Mouse (Mus musculus) CH12.LX (cell line): ENCODE measurements at regions not wholly inside any gene's neighbourhood (a gene's known extent, or its start where the extent isn't known, plus 50 kb on each side); places are given as distances from the start of the nearest gene placed in this dataset.

Source experiments
- DNase-seq: peaks from one replicate; pipeline ENCODE4 v3.0.0-alpha.2; 2013; ENCODE audit errors: extremely low read depth
- H3K27ac ChIP-seq: 2 replicates; pipeline ENCODE4 v1.5.1; 2012; ENCODE audit warnings: low read depth, mild to moderate bottlenecking, control low read depth, moderate library complexity; ENCODE audit not compliant: insufficient read depth
- H3K27me3 ChIP-seq: replicated peaks from 2 replicates; pipeline ENCODE3; 2012; ENCODE audit warnings: inconsistent platforms
- H3K36me3 ChIP-seq, 2 experiments: replicated peaks in 1 of 2; 2 replicates each; pipeline versions ENCODE3 to v1.6.1; 2012; ENCODE audit warnings: inconsistent platforms in 1 of 2, low read length in 1 of 2, mild to moderate bottlenecking in 1 of 2, mixed read lengths in 1 of 2, moderate library complexity in 1 of 2; ENCODE audit not compliant: control insufficient read depth in 1 of 2, insufficient read depth in 1 of 2
- H3K4me1 ChIP-seq, 2 experiments: 2 replicates each; pipeline ENCODE4 v1.6.1; 2012; ENCODE audit warnings: inconsistent platforms in 1 of 2, moderate library complexity in 1 of 2; ENCODE audit not compliant: insufficient read depth in 2 of 2, control insufficient read depth in 1 of 2
- H3K4me2 ChIP-seq: 2 replicates; pipeline ENCODE4 v1.6.1; 2012; ENCODE audit warnings: low read depth, mild to moderate bottlenecking, control low read depth; ENCODE audit not compliant: poor library complexity, insufficient read depth, severe bottlenecking
- H3K4me3 ChIP-seq, 3 experiments: fragments of 150-350 bp in 1 of 3; sonication (generic) in 1 of 3; replicated peaks in 1 of 3; 2 replicates each; pipeline versions ENCODE3 to v1.5.1; 2011 to 2012; ENCODE audit warnings: low read depth in 2 of 3, low read length in 2 of 3, mild to moderate bottlenecking in 2 of 3, moderate library complexity in 2 of 3, control low read depth in 1 of 3, improper control_type of control experiment in 1 of 3, inconsistent platforms in 1 of 3, mixed read lengths in 1 of 3; ENCODE audit not compliant: poor library complexity in 1 of 3
- H3K79me2 ChIP-seq: replicated peaks from 2 replicates; pipeline ENCODE4 v1.6.1; 2012; ENCODE audit warnings: mild to moderate bottlenecking, moderate library complexity; ENCODE audit not compliant: control insufficient read depth, poor library complexity, insufficient read depth, severe bottlenecking; ENCODE audit errors: extremely low read depth
- H3K9ac ChIP-seq: 2 replicates; pipeline ENCODE4 v1.6.1; 2012; ENCODE audit warnings: low read depth, mild to moderate bottlenecking, control low read depth, moderate library complexity; ENCODE audit not compliant: insufficient read depth
- H3K9me3 ChIP-seq: replicated peaks from 2 replicates; pipeline ENCODE3; 2012; ENCODE audit warnings: low read length, inconsistent platforms, mixed read lengths
- CHD2 ChIP-seq: IDR thresholded peaks from 2 replicates; pipeline ENCODE4 v1.6.1; 2011; ENCODE audit warnings: low read length, improper control_type of control experiment
- CTCF ChIP-seq, 2 experiments: IDR thresholded peaks in 1 of 2; conservative IDR thresholded peaks in 1 of 2; 2 replicates each; pipeline ENCODE4 v1.5.1; 2011 to 2012; ENCODE audit warnings: low read depth in 2 of 2, low read length in 2 of 2, improper control_type of control experiment in 1 of 2, inconsistent platforms in 1 of 2, mild to moderate bottlenecking in 1 of 2, moderate library complexity in 1 of 2
- ELF1 ChIP-seq: IDR thresholded peaks from 2 replicates; pipeline ENCODE4 v1.6.1; 2014; ENCODE audit warnings: low read depth, mild to moderate bottlenecking, inconsistent platforms, low read length, improper control_type of control experiment
- ETS1 ChIP-seq: conservative IDR thresholded peaks from 2 replicates; pipeline ENCODE4 v1.6.1; 2012; ENCODE audit warnings: low read depth, mild to moderate bottlenecking, inconsistent platforms, low read length, improper control_type of control experiment, moderate library complexity
- HCFC1 ChIP-seq: IDR thresholded peaks from 2 replicates; pipeline ENCODE4 v1.6.1; 2012; ENCODE audit warnings: low read depth, mild to moderate bottlenecking, inconsistent platforms, low read length, improper control_type of control experiment
- MAX ChIP-seq: IDR thresholded peaks from 2 replicates; pipeline ENCODE4 v1.6.1; 2011; ENCODE audit warnings: low read length, improper control_type of control experiment
- MAZ ChIP-seq: IDR thresholded peaks from 2 replicates; pipeline ENCODE4 v1.6.1; 2012; ENCODE audit warnings: low read depth, mild to moderate bottlenecking, inconsistent platforms, low read length, improper control_type of control experiment, moderate library complexity
- MEF2A ChIP-seq: IDR thresholded peaks from 2 replicates; pipeline ENCODE4 v1.6.1; 2014; ENCODE audit warnings: low read depth, mild to moderate bottlenecking, inconsistent platforms, low read length, improper control_type of control experiment, borderline replicate concordance
- MXI1 ChIP-seq: IDR thresholded peaks from 2 replicates; pipeline ENCODE4 v1.6.1; 2011; ENCODE audit warnings: mild to moderate bottlenecking, low read depth, low read length, improper control_type of control experiment
- MYC ChIP-seq: IDR thresholded peaks from 2 replicates; pipeline ENCODE4 v1.6.1; 2011; ENCODE audit warnings: low read depth, mild to moderate bottlenecking, improper control_type of control experiment, low read length
- NELFE ChIP-seq: IDR thresholded peaks from 2 replicates; pipeline ENCODE4 v1.6.1; 2011; ENCODE audit warnings: low read depth, low read length, improper control_type of control experiment
- NRF1 ChIP-seq: IDR thresholded peaks from 2 replicates; pipeline ENCODE4 v1.6.1; 2014; ENCODE audit warnings: low read depth, mild to moderate bottlenecking, inconsistent platforms, low read length, improper control_type of control experiment, moderate library complexity
- POLR2A ChIP-seq: IDR thresholded peaks from 2 replicates; pipeline ENCODE4 v1.6.1; 2011; ENCODE audit warnings: low read depth, mild to moderate bottlenecking, improper control_type of control experiment, low read length
- RCOR1 ChIP-seq: conservative IDR thresholded peaks from 2 replicates; pipeline ENCODE4 v1.6.1; 2012; ENCODE audit warnings: low read depth, mild to moderate bottlenecking, inconsistent platforms, low read length, improper control_type of control experiment
- SIN3A ChIP-seq: IDR thresholded peaks from 2 replicates; pipeline ENCODE4 v1.6.1; 2012; ENCODE audit warnings: low read length, improper control_type of control experiment, inconsistent platforms
- UBTF ChIP-seq: IDR thresholded peaks from 2 replicates; pipeline ENCODE4 v1.6.1; 2012; ENCODE audit warnings: low read depth, mild to moderate bottlenecking, inconsistent platforms, low read length, improper control_type of control experiment, moderate library complexity
- USF1 ChIP-seq: IDR thresholded peaks from 2 replicates; pipeline ENCODE4 v1.6.1; 2014; ENCODE audit warnings: low read depth, mild to moderate bottlenecking, inconsistent platforms, low read length, improper control_type of control experiment
- USF2 ChIP-seq: conservative IDR thresholded peaks from 2 replicates; pipeline ENCODE4 v1.6.1; 2011; ENCODE audit warnings: low read depth, low read length, improper control_type of control experiment
- ZC3H11A ChIP-seq: IDR thresholded peaks from 2 replicates; pipeline ENCODE4 v1.6.1; 2012; ENCODE audit warnings: low read depth, mild to moderate bottlenecking, inconsistent platforms, low read length, improper control_type of control experiment
- dilution Hi-C: fragments of 300-500 bp; cut with MboI; formaldehyde crosslinking; loops from 2 replicates; pipeline ENCODE4 v1.14.3; 2020; ENCODE audit warnings: low sequenced_read_pairs; ENCODE audit not compliant: extremely low pct_unique_long_range_greater_than_20kb, extremely low pct_ligation_motif_present
- in situ Hi-C: fragments of 300-500 bp; cut with MboI; formaldehyde crosslinking; loops from 3 replicates; pipeline ENCODE4 v1.14.3; 2019; ENCODE audit warnings: low sequenced_read_pairs, low pct_ligation_motif_present, low pct_unique_long_range_greater_than_20kb, mixed read lengths

DNA sequence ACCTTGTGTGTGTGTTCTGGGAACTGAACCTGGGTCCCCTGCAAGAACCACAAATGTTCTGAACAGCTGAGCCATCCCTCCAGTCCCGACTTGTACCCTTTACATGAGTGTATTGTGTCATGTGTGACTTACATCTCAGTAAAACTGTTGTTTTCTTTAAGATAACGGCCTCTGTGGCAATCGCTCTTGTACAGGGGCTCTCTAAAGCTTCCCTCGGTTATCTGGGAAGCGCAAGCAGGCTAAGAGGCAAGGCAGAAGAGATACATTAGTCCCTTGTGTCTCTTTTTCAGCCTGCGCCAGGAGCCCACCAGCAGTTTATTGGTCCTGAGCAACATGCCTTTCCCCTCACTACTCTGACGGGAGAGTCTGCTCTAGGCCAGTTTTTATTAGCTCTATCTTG is 308.1 kb upstream of the Jmjd1c start:
- Histone ChIP-seq H3K36me3 (no peaks in the 10 kb centered on the region), H3K27me3 (no peaks in the 10 kb centered on the region), H3K27ac (no peak overlapping the region), H3K79me2 (no peaks in the 10 kb centered on the region), H3K4me3 (no peak overlapping the region), H3K4me2 (no peak overlapping the region), H3K4me1 (no peaks in the 10 kb centered on the region), H3K9ac (no peak overlapping the region), H3K9me3 (no peaks in the 10 kb centered on the region)
- in situ Hi-C loops (no loop called here), dilution Hi-C loops (no loop called here)
- DNase-seq, result no peak
- TF ChIP-seq ZC3H11A (no peak), ELF1 (no peak), CTCF (conservative IDR thresholded peaks at IDR 0.05 in 1 of 2, IDR thresholded peaks at IDR 0.05 in 1 of 2; ENCODE audit: low read depth in 2 of 2, low read length in 2 of 2) (no peak), MEF2A (no peak), HCFC1 (no peak), UBTF (no peak), NRF1 (no peak), POLR2A (no peak), USF2 (no peak), RCOR1 (no peak), MAZ (no peak), ETS1 (no peak)

DNA sequence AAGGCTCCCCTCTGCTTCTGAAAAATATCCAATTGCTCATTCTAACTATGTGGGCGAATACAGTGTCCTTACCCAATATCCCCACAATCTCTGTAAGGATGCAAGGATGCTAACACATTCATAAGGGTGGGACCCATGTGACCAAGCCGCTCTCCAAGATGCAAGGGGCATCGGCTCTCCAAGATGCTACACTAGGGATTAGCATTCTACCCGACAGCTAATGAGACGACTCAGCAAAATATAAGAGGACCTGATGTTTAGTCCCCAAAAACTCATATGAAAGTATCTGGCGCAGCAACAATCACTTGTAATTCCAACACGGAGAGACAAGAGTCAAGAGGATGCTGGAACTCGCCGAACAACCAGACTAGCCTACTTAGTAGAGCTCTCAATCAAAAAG is 299.6 kb upstream of the Jmjd1c start:
- TF ChIP-seq ZC3H11A (no peak), USF1 (no peak), MEF2A (no peak)
- no peaks in the 10 kb centered on the region for H3K4me1 ChIP-seq
- H3K9me3 ChIP-seq, result no peaks in the 10 kb centered on the region
- H3K79me2 ChIP-seq, result no peaks in the 10 kb centered on the region
- H3K27me3 ChIP-seq, result no peaks in the 10 kb centered on the region
- H3K9ac ChIP-seq, result no peak overlapping the region
- dilution Hi-C loops (no loop called here), in situ Hi-C loops (no loop called here)
- no peak for DNase-seq
- H3K4me3 ChIP-seq, result no peak overlapping the region
- H3K27ac ChIP-seq, result no peak overlapping the region
- H3K4me2 ChIP-seq, result no peak overlapping the region
- no peaks in the 10 kb centered on the region for H3K36me3 ChIP-seq

DNA sequence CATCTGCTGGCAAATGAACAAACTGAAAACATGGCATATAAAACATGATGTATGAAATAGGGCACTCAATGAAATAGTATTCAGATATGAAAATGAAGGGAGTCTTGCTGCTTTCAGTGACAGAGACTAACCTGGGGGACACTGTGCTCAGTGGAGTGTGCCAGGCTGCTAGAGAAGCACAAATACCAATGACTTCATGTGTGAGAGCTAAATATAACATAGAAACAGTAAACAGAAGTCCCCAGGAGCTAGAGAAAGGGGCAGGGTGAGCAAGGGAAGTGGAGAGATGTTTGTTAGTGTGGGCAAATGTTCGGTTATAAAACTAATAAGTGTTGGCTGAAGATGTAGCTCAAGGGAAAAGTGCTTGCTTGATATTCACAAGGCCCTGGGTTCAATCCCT is 293.2 kb upstream of the Jmjd1c start:
- DNase-seq, result no peak
- no peaks in the 10 kb centered on the region for H3K79me2 ChIP-seq
- in situ Hi-C loops (loop anchor here (25.0 kb wide), 1 partner anchor 90 kb away; no protein-coding TSS in a partner anchor), dilution Hi-C loops (no loop called here)
- H3K27ac ChIP-seq, result no peak overlapping the region
- no peaks in the 10 kb centered on the region for H3K27me3 ChIP-seq
- H3K9me3 ChIP-seq, result peaks cover 8% of the 10 kb centered on the region
- no peak overlapping the region for H3K4me2 ChIP-seq
- no peak overlapping the region for H3K9ac ChIP-seq
- no peaks in the 10 kb centered on the region for H3K36me3 ChIP-seq
- peaks cover 2 to 4% of the 10 kb centered on the region in 2 experiments; a peak in 2 of 4 replicates for H3K4me1 ChIP-seq
- TF ChIP-seq CHD2 (no peak), HCFC1 (no peak), MYC (no peak), SIN3A (no peak), NELFE (no peak), MXI1 (no peak), MAX (no peak), CTCF (conservative IDR thresholded peaks at IDR 0.05 in 1 of 2, IDR thresholded peaks at IDR 0.05 in 1 of 2; ENCODE audit: low read depth in 2 of 2, low read length in 2 of 2) (no peak)
- no peak overlapping the region for H3K4me3 ChIP-seq
